Mouse (Mus musculus) thymus, postnatal 0 days (tissue): ENCODE data around the gene Dcdc2a. TPM values are rescaled to one million over a fixed set of nuclear protein-coding genes. Genes with fewer than 3 reads are reported as not detected.

ENCODE experiments used
- DNase-seq: peaks from one replicate; pipeline ENCODE4 v3.0.0-alpha.2; 2015; ENCODE audit warnings: low spot score
- polyA plus RNA-seq: library from polyadenylated mRNA; unstranded; fragments of >200 nt; fragmentation: Nextera tagmentation; extraction: Ambion mirVana; gene quantifications from 2 replicates; pipeline ENCODE4 v1.2.1, GENCODE M21; 2015

The Dcdc2a gene
- 0.57 and 0.60 TPM in 2 replicates for polyA plus RNA-seq

- no peak for DNase-seq
These were observed at the start of gene Dcdc2a for GRCm38 (mm10) chr13:25055873-25056667. Dcdc2a (plus strand) TSS chr13:25056004.

- DNase-seq = no peak
These were observed 48.7 kb upstream of the Dcdc2a start for GRCm38 (mm10) chr13:25007115-25007514.

GRCm38 (mm10) chr13:25018316-25018715 lies 37.5 kb upstream of the Dcdc2a start:
- DNase-seq = no peak

GRCm38 (mm10) chr13:25019793-25020539 lies 35.8 kb upstream of the Dcdc2a start, which contains the start of gene Mrs2:
Mrs2 (minus strand) TSS chr13:25020379.
- peak; percentile 84 for DNase-seq

- DNase-seq = no peak
These were observed 35.3 kb upstream of the Dcdc2a start for GRCm38 (mm10) chr13:25020540-25020892.

GRCm38 (mm10) chr13:25022386-25022785 lies 33.4 kb upstream of the Dcdc2a start:
- DNase-seq = no peak

- no peak for DNase-seq
These were observed 32.7 kb upstream of the Dcdc2a start for GRCm38 (mm10) chr13:25023129-25023528.

- DNase-seq = peak; percentile 48
These were observed 31.1 kb upstream of the Dcdc2a start for GRCm38 (mm10) chr13:25024655-25025054.

- no peak for DNase-seq
These were observed 29.2 kb upstream of the Dcdc2a start for GRCm38 (mm10) chr13:25026409-25027113.

- no peak for DNase-seq
These were observed 28.7 kb upstream of the Dcdc2a start for GRCm38 (mm10) chr13:25027114-25027425.

GRCm38 (mm10) chr13:25039488-25039887 lies 16.3 kb upstream of the Dcdc2a start:
- DNase-seq = no peak

GRCm38 (mm10) chr13:25052671-25053070 lies 3.1 kb upstream of the Dcdc2a start:
- no peak for DNase-seq

GRCm38 (mm10) chr13:25055111-25055554 lies 671 bp upstream of the Dcdc2a start:
- peak; percentile 61 for DNase-seq

GRCm38 (mm10) chr13:25066659-25067058 lies 10.9 kb downstream of the Dcdc2a start:
- no peak for DNase-seq

GRCm38 (mm10) chr13:25067183-25067582 lies 11.4 kb downstream of the Dcdc2a start:
- no peak for DNase-seq

GRCm38 (mm10) chr13:25069765-25070164 lies 14.0 kb downstream of the Dcdc2a start:
- no peak for DNase-seq

- DNase-seq = no peak
These were observed 15.0 kb downstream of the Dcdc2a start for GRCm38 (mm10) chr13:25070791-25071190.

- no peak for DNase-seq
These were observed 21.5 kb downstream of the Dcdc2a start for GRCm38 (mm10) chr13:25077262-25077661.

- DNase-seq = no peak
These were observed 27.4 kb downstream of the Dcdc2a start for GRCm38 (mm10) chr13:25083144-25083572.

GRCm38 (mm10) chr13:25085147-25085546 lies 29.3 kb downstream of the Dcdc2a start:
- DNase-seq = no peak

GRCm38 (mm10) chr13:25091347-25091746 lies 35.5 kb downstream of the Dcdc2a start:
- DNase-seq = no peak

GRCm38 (mm10) chr13:25093776-25094175 lies 38.0 kb downstream of the Dcdc2a start:
- DNase-seq = no peak
